Mouse (Mus musculus) heart, postnatal 0 days (tissue): ENCODE measurements around the gene Stx1a.

ENCODE experiments used
- CTCF ChIP-seq: IDR thresholded peaks from 2 replicates; pipeline ENCODE4 v1.5.1; 2016; ENCODE audit warnings: antibody characterized with exemption, control low read depth, low read depth
- EP300 ChIP-seq: IDR thresholded peaks from 2 replicates; pipeline ENCODE4 v1.6.1; 2016; ENCODE audit warnings: antibody characterized with exemption, low read depth

DNA sequence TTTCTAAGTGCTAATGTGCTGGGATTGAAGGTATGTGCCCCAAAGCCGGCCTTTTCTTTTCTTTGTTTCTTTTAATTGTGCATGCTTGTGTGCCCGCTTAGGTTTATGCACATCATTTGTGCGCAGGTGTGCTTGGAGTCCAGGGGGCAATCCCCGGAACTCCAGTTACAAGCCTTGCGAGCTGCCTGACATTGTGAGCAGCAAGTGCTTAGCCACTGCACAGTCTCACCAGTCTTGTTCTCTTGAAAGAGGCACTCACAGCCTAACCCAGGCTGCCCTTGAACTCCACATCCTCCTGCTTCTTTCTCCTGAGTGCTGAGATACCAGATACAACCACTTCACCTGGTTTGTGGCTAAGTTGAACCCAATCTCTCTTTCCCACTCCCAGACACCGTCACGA lies 49.8 kb upstream of the Stx1a start:
- TF ChIP-seq CTCF (no peak), EP300 (no peak)
